Mouse (Mus musculus): ENCODE data around the gene Ctnna3.

GRCm38 (mm10) chr10:64671469-64671868, 1241.6 kb downstream of the Ctnna3 start:
- TF ChIP-seq CTCF (IDR thresholded peaks at IDR 0.05; ENCODE audit: low read depth, low read length) (no peak), POLR2A (IDR thresholded peaks at IDR 0.05; ENCODE audit: extremely low read depth, insufficient read depth, low read length) (no peak)
